Mouse (Mus musculus): ENCODE measurements around the gene Gm14409. TPM values are rescaled to one million over a fixed set of nuclear protein-coding genes. Genes with fewer than 3 reads are reported as not detected.
"Not testable (repeated sequence)": the region's sequence is repeated elsewhere in the genome, so short reads cannot be mapped to it uniquely, and the experiment has no call there.

The Gm14409 gene
- polyA plus RNA-seq (2014; fragmentation: Nextera tagmentation; extraction: Ambion mirVana) = not detected in 2 replicates

GRCm38 (mm10) chr2:177266936-177267335 lies at the start of gene Gm14409:
Gene Gm14409 (minus strand): TSS chr2:177267036.
- not testable (repeated sequence) for H3K27ac ChIP-seq (replicated peaks; ENCODE audit: low read depth, low read length); ATAC-seq (replicated peaks; ENCODE audit: insufficient number of reproducible peaks, low FRiP score, low TSS enrichment, low read depth); H3K36me3 ChIP-seq (replicated peaks; ENCODE audit: control insufficient read depth, insufficient read depth, low read depth, low read length); H3K4me2 ChIP-seq (ENCODE audit: low read depth, low read length); DNase-seq (ENCODE audit: low spot score); H3K9me3 ChIP-seq (replicated peaks; ENCODE audit: control insufficient read depth, low read length); H3K27me3 ChIP-seq (ENCODE audit: control insufficient read depth, insufficient read depth, low read length); H3K4me3 ChIP-seq (ENCODE audit: low read depth, low read length); H3K4me1 ChIP-seq (ENCODE audit: control insufficient read depth, insufficient read depth, low read length); H3K9ac ChIP-seq (replicated peaks; ENCODE audit: low read length)
- WGBS = no CpG with 5 or more reads among the region's 2 CpGs

- WGBS = 91% methylated on average over 4 of the region's 4 CpGs
Observed at GRCm38 (mm10) chr2:177309627-177310026, 42.8 kb upstream of the Gm14409 start.

GRCm38 (mm10) chr2:177304980-177305379 lies 38.1 kb upstream of the Gm14409 start:
- not testable (repeated sequence) for DNase-seq (ENCODE audit: low spot score); H3K4me1 ChIP-seq (ENCODE audit: control insufficient read depth, insufficient read depth, low read length); H3K27ac ChIP-seq (replicated peaks; ENCODE audit: low read depth, low read length); H3K4me3 ChIP-seq (ENCODE audit: low read depth, low read length); ATAC-seq (replicated peaks; ENCODE audit: insufficient number of reproducible peaks, low FRiP score, low TSS enrichment, low read depth); H3K9me3 ChIP-seq (replicated peaks; ENCODE audit: control insufficient read depth, low read length); H3K4me2 ChIP-seq (ENCODE audit: low read depth, low read length); H3K9ac ChIP-seq (replicated peaks; ENCODE audit: low read length); H3K27me3 ChIP-seq (ENCODE audit: control insufficient read depth, insufficient read depth, low read length); H3K36me3 ChIP-seq (replicated peaks; ENCODE audit: control insufficient read depth, insufficient read depth, low read depth, low read length)
- no CpG with 5 or more reads among the region's 2 CpGs for WGBS

More at GRCm38 (mm10) chr2:177309627-177310026, 42.8 kb upstream of the Gm14409 start:
- not testable (repeated sequence) for H3K9me3 ChIP-seq (replicated peaks; ENCODE audit: control insufficient read depth, low read length); DNase-seq (ENCODE audit: low spot score); H3K27me3 ChIP-seq (ENCODE audit: control insufficient read depth, insufficient read depth, low read length); H3K4me2 ChIP-seq (ENCODE audit: low read depth, low read length); H3K9ac ChIP-seq (replicated peaks; ENCODE audit: low read length); H3K27ac ChIP-seq (replicated peaks; ENCODE audit: low read depth, low read length); H3K36me3 ChIP-seq (replicated peaks; ENCODE audit: control insufficient read depth, insufficient read depth, low read depth, low read length); H3K4me1 ChIP-seq (ENCODE audit: control insufficient read depth, insufficient read depth, low read length); H3K4me3 ChIP-seq (ENCODE audit: low read depth, low read length); ATAC-seq (replicated peaks; ENCODE audit: insufficient number of reproducible peaks, low FRiP score, low TSS enrichment, low read depth)

GRCm38 (mm10) chr2:177283701-177284100 lies 16.9 kb upstream of the Gm14409 start:
- DNase-seq (ENCODE audit: low spot score); ATAC-seq (replicated peaks; ENCODE audit: insufficient number of reproducible peaks, low FRiP score, low TSS enrichment, low read depth); H3K4me1 ChIP-seq (ENCODE audit: control insufficient read depth, insufficient read depth, low read length); H3K27ac ChIP-seq (replicated peaks; ENCODE audit: low read depth, low read length); H3K27me3 ChIP-seq (ENCODE audit: control insufficient read depth, insufficient read depth, low read length); H3K4me2 ChIP-seq (ENCODE audit: low read depth, low read length); H3K4me3 ChIP-seq (ENCODE audit: low read depth, low read length); H3K9me3 ChIP-seq (replicated peaks; ENCODE audit: control insufficient read depth, low read length); H3K36me3 ChIP-seq (replicated peaks; ENCODE audit: control insufficient read depth, insufficient read depth, low read depth, low read length); H3K9ac ChIP-seq (replicated peaks; ENCODE audit: low read length): not testable (repeated sequence)
- 37% methylated on average over 3 of the region's 3 CpGs for WGBS

- H3K4me2 ChIP-seq (ENCODE audit: low read depth, low read length); H3K9me3 ChIP-seq (replicated peaks; ENCODE audit: control insufficient read depth, low read length); H3K36me3 ChIP-seq (replicated peaks; ENCODE audit: control insufficient read depth, insufficient read depth, low read depth, low read length); DNase-seq (ENCODE audit: low spot score); H3K27me3 ChIP-seq (ENCODE audit: control insufficient read depth, insufficient read depth, low read length); ATAC-seq (replicated peaks; ENCODE audit: insufficient number of reproducible peaks, low FRiP score, low TSS enrichment, low read depth); H3K4me3 ChIP-seq (ENCODE audit: low read depth, low read length); H3K27ac ChIP-seq (replicated peaks; ENCODE audit: low read depth, low read length); H3K9ac ChIP-seq (replicated peaks; ENCODE audit: low read length); H3K4me1 ChIP-seq (ENCODE audit: control insufficient read depth, insufficient read depth, low read length): not testable (repeated sequence)
- WGBS = 87% methylated on average over 1 of the region's 2 CpGs
Observed at GRCm38 (mm10) chr2:177277754-177278153, 10.9 kb upstream of the Gm14409 start.

GRCm38 (mm10) chr2:177272237-177272636 lies 5.4 kb upstream of the Gm14409 start:
- not testable (repeated sequence) for H3K4me1 ChIP-seq (ENCODE audit: control insufficient read depth, insufficient read depth, low read length); H3K4me3 ChIP-seq (ENCODE audit: low read depth, low read length); ATAC-seq (replicated peaks; ENCODE audit: insufficient number of reproducible peaks, low FRiP score, low TSS enrichment, low read depth); H3K27me3 ChIP-seq (ENCODE audit: control insufficient read depth, insufficient read depth, low read length); H3K9ac ChIP-seq (replicated peaks; ENCODE audit: low read length); DNase-seq (ENCODE audit: low spot score); H3K4me2 ChIP-seq (ENCODE audit: low read depth, low read length); H3K27ac ChIP-seq (replicated peaks; ENCODE audit: low read depth, low read length); H3K9me3 ChIP-seq (replicated peaks; ENCODE audit: control insufficient read depth, low read length); H3K36me3 ChIP-seq (replicated peaks; ENCODE audit: control insufficient read depth, insufficient read depth, low read depth, low read length)
- WGBS = 89% methylated on average over 2 of the region's 2 CpGs

GRCm38 (mm10) chr2:177247449-177247848 lies 19.4 kb downstream of the Gm14409 start:
- H3K27ac ChIP-seq (replicated peaks; ENCODE audit: low read depth, low read length); H3K4me1 ChIP-seq (ENCODE audit: control insufficient read depth, insufficient read depth, low read length); DNase-seq (ENCODE audit: low spot score); H3K9ac ChIP-seq (replicated peaks; ENCODE audit: low read length); H3K4me2 ChIP-seq (ENCODE audit: low read depth, low read length); ATAC-seq (replicated peaks; ENCODE audit: insufficient number of reproducible peaks, low FRiP score, low TSS enrichment, low read depth); H3K4me3 ChIP-seq (ENCODE audit: low read depth, low read length); H3K27me3 ChIP-seq (ENCODE audit: control insufficient read depth, insufficient read depth, low read length); H3K36me3 ChIP-seq (replicated peaks; ENCODE audit: control insufficient read depth, insufficient read depth, low read depth, low read length); H3K9me3 ChIP-seq (replicated peaks; ENCODE audit: control insufficient read depth, low read length): not testable (repeated sequence)
- 97% methylated on average over 2 of the region's 2 CpGs for WGBS

- ATAC-seq (replicated peaks; ENCODE audit: insufficient number of reproducible peaks, low FRiP score, low TSS enrichment, low read depth); H3K27ac ChIP-seq (replicated peaks; ENCODE audit: low read depth, low read length); H3K9ac ChIP-seq (replicated peaks; ENCODE audit: low read length); H3K27me3 ChIP-seq (ENCODE audit: control insufficient read depth, insufficient read depth, low read length); DNase-seq (ENCODE audit: low spot score); H3K4me3 ChIP-seq (ENCODE audit: low read depth, low read length); H3K4me1 ChIP-seq (ENCODE audit: control insufficient read depth, insufficient read depth, low read length); H3K9me3 ChIP-seq (replicated peaks; ENCODE audit: control insufficient read depth, low read length); H3K4me2 ChIP-seq (ENCODE audit: low read depth, low read length); H3K36me3 ChIP-seq (replicated peaks; ENCODE audit: control insufficient read depth, insufficient read depth, low read depth, low read length): not testable (repeated sequence)
- 67% methylated on average over 2 of the region's 2 CpGs for WGBS
Observed at GRCm38 (mm10) chr2:177230461-177230860, 36.4 kb downstream of the Gm14409 start.

Measured in embryonic facial prominence, embryonic 11.5 days (tissue).